Mouse (Mus musculus) hindbrain, embryonic 12.5 days (tissue): ENCODE results near the gene Gbp5. TPM values are rescaled to one million over a fixed set of nuclear protein-coding genes. Genes with fewer than 3 reads are reported as not detected.
A peak's percentile ranks its signal among the peaks of the same experiment; 100 is the strongest.
"Not testable (repeated sequence)": the region's sequence is repeated elsewhere in the genome, so short reads cannot be mapped to it uniquely, and the experiment has no call there.

ENCODE experiments used
- ATAC-seq: fragments of 200-750 bp; cut with Nextera tagmentation; 2 replicates; pipeline ENCODE4 v1.8.0; 2017; ENCODE audit warnings: moderate TSS enrichment; ENCODE audit not compliant: low FRiP score
- H3K27ac ChIP-seq: fragments of 300-500 bp; sonication (generic); 2 replicates; pipeline ENCODE4 v1.5.1; 2016; ENCODE audit warnings: mild to moderate bottlenecking
- H3K27me3 ChIP-seq: fragments of 300-500 bp; sonication (generic); 2 replicates; pipeline ENCODE4 v1.6.1; 2016; ENCODE audit warnings: mild to moderate bottlenecking
- H3K36me3 ChIP-seq: fragments of 300-500 bp; sonication (generic); 2 replicates; pipeline ENCODE4 v1.6.1; 2016; ENCODE audit warnings: mild to moderate bottlenecking
- H3K4me1 ChIP-seq: fragments of 300-500 bp; sonication (generic); 2 replicates; pipeline ENCODE4 v1.6.1; 2016
- H3K4me2 ChIP-seq: fragments of 300-500 bp; sonication (generic); replicated peaks from 2 replicates; pipeline ENCODE4 v1.6.1; 2016; ENCODE audit warnings: mild to moderate bottlenecking
- H3K4me3 ChIP-seq: fragments of 300-500 bp; sonication (generic); 2 replicates; pipeline ENCODE4 v1.5.1; 2016; ENCODE audit warnings: mild to moderate bottlenecking
- H3K9ac ChIP-seq: fragments of 300-500 bp; sonication (generic); 2 replicates; pipeline ENCODE4 v1.6.1; 2016; ENCODE audit warnings: mild to moderate bottlenecking, moderate library complexity
- H3K9me3 ChIP-seq: fragments of 300-500 bp; sonication (generic); replicated peaks from 2 replicates; pipeline ENCODE4 v1.6.1; 2016; ENCODE audit warnings: mild to moderate bottlenecking
- WGBS: fragments of 180-500 bp; shearing (Covaris S2); methylation state at CpG from one replicate; pipeline ENCODE4 v1.1.7; 2016; 5-methylcytosine and 5-hydroxymethylcytosine counted together
- polyA plus RNA-seq: library from polyadenylated mRNA; unstranded; fragments of >200 nt; fragmentation: Nextera tagmentation; extraction: Ambion mirVana; gene quantifications from 2 replicates; pipeline ENCODE4 v1.2.1, GENCODE M21; 2016

The Gbp5 gene
- polyA plus RNA-seq, 1 experiment from 2014 or later: 0.05 TPM

DNA sequence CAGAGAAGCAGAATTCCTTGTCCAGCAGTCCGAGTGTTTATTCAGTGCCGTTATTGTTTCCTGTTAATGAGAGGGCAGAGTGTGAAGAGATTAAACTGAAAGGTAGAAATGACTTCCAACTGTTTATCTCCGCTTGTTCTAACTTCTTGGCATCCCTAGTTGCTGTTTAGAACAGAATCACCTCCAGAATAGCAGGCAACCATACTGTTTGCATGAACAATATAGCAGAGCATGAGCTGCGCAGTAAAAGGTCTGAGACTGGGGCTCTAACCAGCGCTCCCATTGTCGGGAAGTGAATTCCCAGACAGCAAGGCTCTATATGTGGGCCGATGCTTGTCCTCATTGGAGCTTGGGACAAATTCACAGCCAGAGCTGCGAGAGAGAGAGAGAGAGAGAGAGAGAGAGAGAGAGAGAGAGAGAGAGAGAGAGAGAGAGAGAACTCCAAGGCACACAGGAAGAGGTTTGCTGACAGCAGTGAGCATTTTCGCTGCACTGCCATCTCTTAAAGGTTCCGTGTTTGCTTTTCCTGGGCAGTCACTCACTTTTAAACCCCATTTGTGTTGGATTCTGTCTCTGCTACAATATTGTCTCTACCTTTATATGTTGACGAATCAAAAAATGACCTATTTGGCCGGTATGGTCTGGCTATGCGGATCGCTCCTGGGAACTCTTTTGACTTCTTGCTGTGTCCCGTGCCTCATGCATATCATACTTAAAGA is 3.5 kb downstream of the Gbp5 start:
- H3K27ac ChIP-seq: no peak overlapping the region
- no peak overlapping the region for H3K9ac ChIP-seq
- no peaks in the 10 kb centered on the region for H3K27me3 ChIP-seq
- H3K4me1 ChIP-seq: no peaks in the 10 kb centered on the region
- no peaks in the 10 kb centered on the region for H3K9me3 ChIP-seq
- H3K4me3 ChIP-seq: no peak overlapping the region
- H3K4me2 ChIP-seq: no peak overlapping the region
- H3K36me3 ChIP-seq: no peaks in the 10 kb centered on the region
- no peak for ATAC-seq
- WGBS: 77% methylated on average over 15 of the region's 15 CpGs

DNA sequence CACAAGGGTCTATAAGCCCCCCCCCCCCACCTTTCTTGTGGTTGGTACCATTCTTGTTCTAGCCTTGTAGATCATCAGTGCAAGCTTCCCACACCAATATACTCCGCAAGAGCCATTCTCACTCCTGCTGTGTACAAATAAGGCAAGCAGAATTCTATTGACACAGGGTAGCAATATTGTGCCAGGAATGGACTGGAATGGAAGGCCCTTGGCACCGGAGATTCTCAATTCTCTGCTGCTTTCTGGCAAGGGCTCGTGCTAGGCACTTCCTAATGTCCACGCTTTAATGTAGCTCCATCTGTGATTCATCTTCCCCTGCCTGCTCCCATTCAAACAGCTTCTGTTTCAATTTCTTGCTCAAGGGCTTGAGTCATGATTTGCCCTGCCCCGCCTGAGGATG is 5.2 kb downstream of the Gbp5 start:
- no peaks in the 10 kb centered on the region for H3K27me3 ChIP-seq
- 87% methylated on average over 5 of the region's 5 CpGs for WGBS
- H3K4me1 ChIP-seq: no peaks in the 10 kb centered on the region
- H3K9ac ChIP-seq: no peak overlapping the region
- no peak overlapping the region for H3K27ac ChIP-seq
- H3K9me3 ChIP-seq: no peaks in the 10 kb centered on the region
- H3K4me2 ChIP-seq: no peak overlapping the region
- ATAC-seq: no peak
- no peak overlapping the region for H3K4me3 ChIP-seq
- H3K36me3 ChIP-seq: no peaks in the 10 kb centered on the region

DNA sequence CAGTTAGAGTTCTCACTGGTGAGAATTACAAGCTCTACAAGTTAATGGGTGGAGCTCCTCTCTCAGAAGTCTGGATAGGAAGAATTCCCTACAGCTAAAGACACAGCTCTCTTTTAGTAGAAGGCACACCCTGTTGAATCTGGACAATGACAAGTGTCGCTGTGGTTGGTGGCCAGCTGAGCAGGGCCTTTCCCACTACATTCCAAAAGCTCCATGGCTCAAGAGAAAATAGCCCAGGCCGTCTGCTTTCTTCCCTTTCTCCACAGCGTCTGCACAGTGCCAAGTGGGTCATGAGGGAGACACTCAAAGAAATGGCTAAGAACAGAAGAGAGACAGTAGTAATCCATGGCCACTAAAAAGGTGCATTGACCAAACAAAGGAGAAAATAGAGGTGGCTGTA is 34.3 kb downstream of the Gbp5 start:
- 50% methylated on average over 3 of the region's 3 CpGs for WGBS
- no peak for ATAC-seq

DNA sequence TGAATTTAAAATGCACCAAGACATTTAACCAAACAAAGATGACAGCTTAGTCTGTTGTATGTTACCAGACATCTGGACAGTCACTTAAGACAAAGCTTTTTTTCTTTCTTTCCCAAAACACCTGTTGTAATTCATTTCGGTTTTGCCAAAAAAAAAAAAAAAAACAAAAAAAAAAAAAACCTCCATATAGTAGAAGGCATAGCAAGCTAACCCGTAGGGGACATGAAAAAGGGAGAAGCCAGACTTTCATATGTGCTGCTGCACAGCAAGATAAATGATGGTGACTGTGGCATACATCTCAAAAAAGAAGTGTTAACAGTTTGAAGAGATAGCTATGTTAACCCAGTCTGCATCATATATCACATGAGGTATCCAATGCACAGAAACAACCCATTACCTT is 35.8 kb downstream of the Gbp5 start:
- ATAC-seq: no peak
- H3K4me2 ChIP-seq: peak overlapping the region; percentile 92
- no peaks in the 10 kb centered on the region for H3K36me3 ChIP-seq
- peak overlapping the region; percentile 50 for H3K4me3 ChIP-seq
- H3K4me1 ChIP-seq: no peaks in the 10 kb centered on the region
- 0 out of 2 replicates have a peak, but pooled peaks cover 8% of the 10 kb centered on the region for H3K27me3 ChIP-seq
- H3K27ac ChIP-seq: no peak overlapping the region
- no peak overlapping the region for H3K9ac ChIP-seq
- WGBS: 64% methylated on average over 2 of the region's 2 CpGs
- 0 out of 2 replicates have a peak, but pooled peaks cover 2% of the 10 kb centered on the region for H3K9me3 ChIP-seq

More for the DNA sequence above, 34.3 kb downstream of the Gbp5 start:
- H3K9ac ChIP-seq: no peak overlapping the region
- 0 out of 2 replicates have a peak, but pooled peaks cover 2% of the 10 kb centered on the region for H3K9me3 ChIP-seq
- H3K4me3 ChIP-seq: no peak overlapping the region
- no peak overlapping the region for H3K27ac ChIP-seq
- H3K27me3 ChIP-seq: 0 out of 2 replicates have a peak, but pooled peaks cover 8% of the 10 kb centered on the region
- no peak overlapping the region for H3K4me2 ChIP-seq
- H3K4me1 ChIP-seq: no peaks in the 10 kb centered on the region
- H3K36me3 ChIP-seq: no peaks in the 10 kb centered on the region

DNA sequence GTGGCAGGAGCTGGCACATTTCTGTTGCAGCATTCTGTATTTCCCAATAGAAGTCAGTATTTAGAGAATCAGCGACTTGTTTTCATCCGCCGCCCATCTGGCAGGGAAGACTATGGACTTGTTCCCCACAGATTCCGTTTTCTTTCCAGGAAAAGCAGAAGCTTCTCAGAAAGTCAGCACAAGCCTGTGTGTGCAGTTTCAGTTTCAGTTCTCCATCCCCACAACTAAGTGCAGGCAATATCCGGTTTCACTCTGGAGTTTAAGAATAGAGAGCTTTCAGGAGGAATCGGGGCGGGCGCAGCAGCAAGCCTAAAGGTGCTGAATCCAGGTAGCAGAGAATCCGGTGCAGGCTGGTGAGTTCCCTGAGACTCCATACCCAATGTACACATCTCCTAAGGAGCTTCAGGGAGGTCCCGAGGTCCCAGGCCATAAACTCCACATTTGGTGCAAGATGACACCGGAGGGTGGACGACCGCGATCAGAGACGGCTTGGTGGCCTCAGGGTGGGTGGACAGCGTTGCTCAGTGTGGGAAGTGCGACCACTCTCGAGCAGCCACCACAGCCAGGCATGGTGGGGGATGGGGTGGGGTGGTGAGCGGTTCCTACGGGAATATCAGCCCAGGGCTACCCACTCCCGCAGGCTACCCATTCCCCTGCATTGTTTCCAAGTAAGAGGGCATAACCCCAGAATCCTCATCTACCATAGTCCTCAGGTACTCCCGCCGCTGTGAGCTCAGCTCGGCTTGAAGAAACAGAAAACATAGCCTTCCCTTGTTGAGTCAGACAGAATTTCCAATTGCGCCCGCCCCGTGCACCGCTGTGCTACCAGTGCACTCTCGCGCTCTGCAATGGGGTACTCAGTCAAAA is 36.5 kb downstream of the Gbp5 start, which contains the start of gene Gbp7:
Gbp7 (plus strand) TSS at position 256 of the 867 bp plus-strand sequence.
- 3% methylated on average over 30 of the region's 30 CpGs for WGBS
- Histone ChIP-seq H3K27me3 (0 out of 2 replicates have a peak, but pooled peaks cover 8% of the 10 kb centered on the region), H3K4me1 (no peaks in the 10 kb centered on the region), H3K9me3 (no peaks in the 10 kb centered on the region), H3K36me3 (no peaks in the 10 kb centered on the region), H3K27ac (no peak within 1 kb of the TSS), H3K9ac (peak within 1 kb of the TSS; percentile 55), H3K4me3 (peak within 1 kb of the TSS; percentile 50), H3K4me2 (peak within 1 kb of the TSS; percentile 92)
- peak; percentile 64 for ATAC-seq

DNA sequence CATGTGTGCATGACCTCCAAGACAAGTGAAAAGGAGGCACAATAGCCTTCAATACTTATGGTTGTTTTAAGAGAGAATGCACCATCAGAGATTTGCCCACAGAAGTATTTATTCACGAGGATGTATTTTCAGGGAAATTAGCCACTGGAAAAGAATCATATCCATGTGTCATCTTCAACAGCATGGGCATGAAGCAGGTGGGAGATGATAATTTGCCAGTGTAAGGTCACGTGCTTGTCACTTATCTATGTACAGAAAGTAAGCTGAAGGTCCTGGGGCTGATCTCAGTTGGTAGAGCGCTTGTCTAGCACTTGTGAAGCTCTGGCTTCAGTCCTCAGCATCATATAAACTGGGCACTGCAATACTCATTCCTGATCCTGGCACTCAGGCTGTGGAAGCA is 37.8 kb downstream of the Gbp5 start:
- no peak overlapping the region for H3K27ac ChIP-seq
- H3K4me1 ChIP-seq: no peaks in the 10 kb centered on the region
- no peak for ATAC-seq
- no peak overlapping the region for H3K4me3 ChIP-seq
- no peaks in the 10 kb centered on the region for H3K9me3 ChIP-seq
- 91% methylated on average over 3 of the region's 3 CpGs for WGBS
- H3K9ac ChIP-seq: no peak overlapping the region
- no peaks in the 10 kb centered on the region for H3K36me3 ChIP-seq
- H3K4me2 ChIP-seq: no peak overlapping the region
- 0 out of 2 replicates have a peak, but pooled peaks cover 8% of the 10 kb centered on the region for H3K27me3 ChIP-seq

DNA sequence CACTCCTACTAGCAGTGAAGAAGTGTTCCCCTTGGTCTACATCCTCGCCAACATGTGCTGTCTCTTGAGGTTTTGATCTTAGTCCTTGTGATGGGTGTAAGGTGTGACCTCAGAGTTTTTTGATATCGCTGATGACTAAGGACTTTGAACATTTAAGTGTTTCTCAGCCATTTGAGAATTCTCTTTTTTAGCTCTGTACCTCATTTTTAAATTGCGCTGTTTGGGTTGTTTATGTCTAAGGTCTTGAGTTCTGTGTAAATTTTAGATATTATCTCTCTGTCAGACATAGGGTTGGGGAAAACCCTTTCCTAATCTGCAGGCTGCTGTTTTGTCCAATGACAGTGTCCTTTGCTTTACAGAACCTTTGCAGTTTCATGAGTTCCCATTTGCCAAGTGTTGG is 39.4 kb downstream of the Gbp5 start:
- no peak for ATAC-seq
- no peaks in the 10 kb centered on the region for H3K4me1 ChIP-seq
- WGBS: 91% methylated on average over 3 of the region's 3 CpGs

DNA sequence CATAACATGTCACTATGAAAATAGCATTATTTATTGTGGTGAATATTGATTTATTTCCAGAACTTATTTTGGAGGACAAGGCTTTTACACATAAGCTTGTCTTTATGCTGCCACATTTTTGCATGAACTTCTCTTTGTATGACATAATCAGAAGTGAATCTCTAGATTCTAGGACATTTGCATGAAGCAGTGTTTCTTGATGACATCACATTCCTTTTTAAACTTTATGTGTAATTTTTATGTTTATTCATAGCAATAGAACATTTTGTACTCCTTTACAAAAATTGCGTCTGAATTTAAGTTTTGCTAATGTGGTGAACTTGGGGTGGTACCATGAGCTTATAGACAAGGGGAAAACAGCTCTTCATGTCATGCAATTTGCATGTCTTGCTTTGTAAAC is 41.9 kb downstream of the Gbp5 start:
- Histone ChIP-seq H3K9ac (no peak overlapping the region), H3K27ac (no peak overlapping the region), H3K4me3 (no peak overlapping the region), H3K4me2 (no peak overlapping the region), H3K36me3 (no peaks in the 10 kb centered on the region), H3K9me3 (no peaks in the 10 kb centered on the region), H3K4me1 (no peaks in the 10 kb centered on the region), H3K27me3 (0 out of 2 replicates have a peak, but pooled peaks cover 5% of the 10 kb centered on the region)
- 69% methylated on average over 1 of the region's 1 CpGs for WGBS
- no peak for ATAC-seq

More for the DNA sequence above, 39.4 kb downstream of the Gbp5 start:
- H3K4me2 ChIP-seq: no peak overlapping the region
- no peaks in the 10 kb centered on the region for H3K9me3 ChIP-seq
- no peaks in the 10 kb centered on the region for H3K36me3 ChIP-seq
- H3K4me3 ChIP-seq: no peak overlapping the region
- H3K27ac ChIP-seq: no peak overlapping the region
- no peak overlapping the region for H3K9ac ChIP-seq
- 0 out of 2 replicates have a peak, but pooled peaks cover 5% of the 10 kb centered on the region for H3K27me3 ChIP-seq

DNA sequence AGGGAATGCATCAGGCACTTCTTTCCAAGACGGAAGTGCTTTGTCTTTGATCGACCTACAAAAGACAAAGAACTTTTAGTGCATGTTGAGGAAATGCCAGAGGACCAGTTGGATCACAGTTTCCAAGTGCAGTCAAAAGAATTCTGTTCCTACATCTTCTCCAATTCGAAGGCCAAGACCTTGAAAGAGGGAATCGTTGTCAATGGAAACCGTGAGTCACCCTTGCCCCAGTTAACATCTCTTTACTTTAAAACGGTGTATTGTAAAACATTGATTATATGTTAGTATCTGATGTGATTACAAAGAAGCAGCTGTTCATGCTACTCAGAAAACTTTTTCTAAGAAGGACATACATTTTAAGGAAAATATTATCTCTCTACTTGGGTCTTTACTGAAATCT is 47.6 kb downstream of the Gbp5 start:
- Histone ChIP-seq H3K4me3 (no peak overlapping the region), H3K4me2 (no peak overlapping the region), H3K27ac (no peak overlapping the region), H3K9ac (no peak overlapping the region), H3K27me3 (no peaks in the 10 kb centered on the region), H3K9me3 (no peaks in the 10 kb centered on the region), H3K36me3 (no peaks in the 10 kb centered on the region), H3K4me1 (no peaks in the 10 kb centered on the region)
- no peak for ATAC-seq
- 82% methylated on average over 6 of the region's 6 CpGs for WGBS

DNA sequence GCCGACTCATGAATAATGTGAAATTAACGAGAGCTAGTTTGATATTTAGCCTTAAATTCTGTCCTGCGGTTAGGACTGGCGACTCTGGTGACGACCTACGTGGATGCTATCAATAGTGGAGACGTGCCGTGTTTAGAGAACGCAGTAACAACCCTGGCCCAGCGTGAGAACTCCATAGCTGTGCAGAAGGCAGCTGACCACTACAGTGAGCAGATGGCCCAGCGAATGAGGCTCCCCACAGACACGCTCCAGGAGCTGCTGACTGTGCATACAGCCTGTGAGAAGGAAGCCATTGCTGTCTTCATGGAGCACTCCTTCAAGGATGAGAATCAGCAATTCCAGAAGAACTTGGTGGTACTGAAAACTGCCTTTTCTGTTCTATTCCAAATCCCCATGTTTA is 49.0 kb downstream of the Gbp5 start:
- H3K4me1 ChIP-seq, H3K4me2 ChIP-seq, H3K9ac ChIP-seq, H3K4me3 ChIP-seq, H3K27me3 ChIP-seq, H3K9me3 ChIP-seq, H3K27ac ChIP-seq, H3K36me3 ChIP-seq: not testable (repeated sequence)
- peak; percentile 67; the same call in 1 of the 2 replicates for ATAC-seq
- WGBS: 78% methylated on average over 12 of the region's 12 CpGs

DNA sequence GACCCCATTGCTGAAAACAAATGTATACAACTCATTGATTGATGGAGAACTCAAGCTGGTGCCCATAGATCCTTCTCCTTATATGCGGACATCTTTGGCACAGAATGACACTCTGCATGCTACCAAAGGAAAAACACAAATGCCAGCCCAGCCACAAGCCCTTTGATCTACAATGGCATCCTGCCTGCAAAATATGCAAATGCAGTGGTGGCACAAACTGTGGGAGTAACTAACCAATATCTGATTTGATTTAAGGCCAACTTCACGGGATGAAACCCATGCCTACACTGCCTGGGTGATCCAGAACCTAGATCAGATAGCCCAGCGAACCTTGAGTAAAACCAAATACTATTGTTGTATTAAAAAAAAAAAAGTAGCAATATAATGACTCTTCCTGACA is 52.9 kb downstream of the Gbp5 start:
- Histone ChIP-seq H3K9ac (no peak overlapping the region), H3K27ac (no peak overlapping the region), H3K4me2 (no peak overlapping the region), H3K9me3 (no peaks in the 10 kb centered on the region), H3K36me3 (no peaks in the 10 kb centered on the region), H3K4me3 (no peak overlapping the region), H3K4me1 (no peaks in the 10 kb centered on the region), H3K27me3 (no peaks in the 10 kb centered on the region)
- WGBS: 84% methylated on average over 3 of the region's 3 CpGs
- no peak for ATAC-seq

DNA sequence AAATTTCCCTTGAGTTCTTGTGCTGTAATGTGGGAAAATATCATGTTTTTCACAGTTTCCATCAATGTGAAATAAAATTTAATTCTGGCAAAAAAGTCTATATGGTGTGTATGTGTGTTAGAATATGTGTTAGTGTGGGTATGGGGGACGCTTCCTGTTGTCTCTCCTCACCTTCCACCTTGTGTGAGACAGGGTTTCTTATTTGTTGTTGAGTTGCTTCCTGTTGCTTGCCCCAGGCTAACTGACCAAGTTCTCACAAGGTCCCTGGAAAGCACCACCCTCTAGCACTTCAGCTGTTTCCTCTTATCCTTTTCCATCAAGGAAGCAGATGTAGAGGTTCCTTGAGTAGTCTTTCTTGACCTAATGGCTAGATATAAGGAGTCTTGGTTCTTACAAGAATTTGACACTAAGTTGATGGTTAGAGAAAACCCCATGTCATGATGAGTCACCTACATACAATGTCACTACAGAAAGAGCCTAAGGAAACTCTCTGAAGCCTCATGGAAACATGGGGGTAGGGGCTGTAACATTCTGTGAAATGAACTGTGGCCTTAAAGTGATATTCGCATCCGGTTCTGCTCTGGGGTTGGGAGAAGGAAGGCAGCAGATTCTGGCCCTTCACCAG is 56.4 kb downstream of the Gbp5 start:
- Histone ChIP-seq H3K9me3 (no peaks in the 10 kb centered on the region), H3K4me2 (no peak overlapping the region), H3K9ac (no peak overlapping the region), H3K27me3 (no peaks in the 10 kb centered on the region), H3K27ac (no peak overlapping the region), H3K4me1 (no peaks in the 10 kb centered on the region), H3K36me3 (no peaks in the 10 kb centered on the region), H3K4me3 (no peak overlapping the region)
- 82% methylated on average over 3 of the region's 3 CpGs for WGBS
- no peak for ATAC-seq
